Mouse (Mus musculus): ENCODE results near the gene Snx15.

GRCm38 (mm10) chr19:6104476-6104875, 23.6 kb downstream of the Snx15 start:
- no peak for TF ChIP-seq CTCF (IDR thresholded peaks at IDR 0.05; ENCODE audit: insufficient read depth, low read length)
- TF ChIP-seq POLR2A (IDR thresholded peaks at IDR 0.05; ENCODE audit: borderline replicate concordance, extremely low read depth, low read depth, low read length), result no peak
